Mouse (Mus musculus) mature B cell (primary cell): ENCODE measurements around the gene Tas2r137.

Experiments
- in situ Hi-C: fragments of 300-500 bp; cut with MboI; formaldehyde crosslinking; loops from 2 replicates; pipeline ENCODE4 v1.14.3; 2019

The Tas2r137 gene

DNA sequence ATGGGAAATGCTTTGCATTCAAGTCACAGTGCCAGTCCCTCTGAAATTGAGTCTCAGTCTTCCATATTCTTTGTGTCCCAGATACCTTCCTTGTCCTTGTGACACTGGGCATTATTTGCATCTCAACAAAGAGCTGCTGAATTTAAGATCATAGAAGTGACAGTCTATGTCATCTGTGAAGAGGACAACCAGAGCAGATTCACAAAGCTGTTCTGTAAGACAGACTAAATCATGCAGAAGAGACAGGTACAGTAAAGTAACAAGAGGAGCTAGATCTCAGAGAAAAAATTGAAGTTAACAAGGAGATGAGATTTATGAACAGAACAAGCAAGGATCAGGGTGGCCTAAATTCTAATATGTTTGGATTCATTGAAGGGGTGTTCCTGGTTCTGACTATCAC, at the start of gene Tas2r137:
Gene Tas2r137 (plus strand): TSS at position 301 of the 400 bp plus-strand sequence.
- in situ Hi-C loops = loop anchor here (25.0 kb wide), 1 partner anchor 196 kb away; no protein-coding TSS in a partner anchor

DNA sequence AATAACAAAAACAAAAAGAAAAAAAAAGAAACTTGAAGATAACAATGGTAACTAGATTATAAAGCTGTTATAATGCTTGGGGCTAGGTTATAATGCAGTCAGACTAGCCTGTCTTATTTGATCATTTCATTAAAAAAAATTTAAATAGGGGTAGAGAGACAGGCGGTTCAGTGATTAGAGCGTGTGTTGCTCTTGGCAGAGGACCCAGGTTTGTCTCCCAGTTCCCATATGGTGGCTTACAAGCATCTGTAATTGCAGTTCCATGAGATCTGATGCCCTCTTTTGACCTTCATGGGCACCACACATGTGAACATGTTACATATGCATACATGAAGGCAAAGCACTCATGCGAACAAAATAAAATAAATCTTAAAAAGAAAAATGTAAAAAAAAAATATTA, 49.8 kb upstream of the Tas2r137 start:
- in situ Hi-C loops = no loop called here

DNA sequence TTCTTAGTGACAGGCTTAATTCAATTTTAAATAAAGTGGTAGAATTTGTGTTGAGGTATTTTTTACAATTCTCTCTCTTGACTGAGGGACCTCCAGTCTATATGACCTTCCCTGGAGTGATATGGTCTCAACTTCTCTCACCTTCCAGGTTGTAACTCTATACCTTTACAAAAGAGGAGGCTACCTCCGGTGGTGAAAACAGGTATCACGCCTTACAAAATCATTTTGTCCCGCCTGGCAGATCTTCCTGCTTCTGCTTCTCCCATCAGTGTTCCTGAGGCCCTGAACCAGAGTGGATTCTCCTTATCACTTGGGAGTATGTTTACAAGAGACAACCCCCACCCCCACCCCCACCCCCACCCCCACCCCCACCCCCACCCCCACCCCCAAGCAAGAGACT, 49.3 kb upstream of the Tas2r137 start:
- in situ Hi-C loops = no loop called here

DNA sequence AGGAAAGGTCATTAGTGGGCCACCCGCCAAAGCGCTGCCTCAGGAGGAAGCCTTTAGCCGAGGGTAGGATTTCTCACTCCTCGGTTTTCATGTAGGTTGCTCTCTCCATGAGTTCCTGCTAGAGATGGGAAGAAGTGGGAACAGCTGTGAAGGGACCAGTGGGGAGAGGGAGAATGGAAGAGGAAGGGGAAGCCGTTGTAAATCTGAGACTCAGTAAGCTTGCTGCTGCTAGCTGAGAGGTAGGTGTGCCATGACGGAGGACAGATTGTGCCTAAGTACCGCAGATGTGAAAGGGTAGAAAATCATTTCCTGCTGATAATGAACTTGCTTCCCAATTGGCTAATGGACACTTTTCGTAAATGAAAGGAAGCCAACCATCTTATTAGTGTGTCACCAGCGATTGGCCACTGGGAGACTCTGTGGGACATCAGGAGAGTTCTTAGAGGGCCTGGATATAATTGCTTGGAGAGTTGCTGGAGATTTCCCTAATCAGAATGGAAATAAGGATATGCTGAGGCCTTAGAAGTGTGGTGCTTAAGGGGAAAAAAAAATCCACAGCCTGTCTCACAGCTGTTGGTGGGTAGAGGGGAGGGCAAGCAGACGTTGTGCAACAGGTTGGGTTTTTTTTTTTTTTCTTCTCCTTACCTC, 47.6 kb upstream of the Tas2r137 start:
- in situ Hi-C loops = no loop called here

DNA sequence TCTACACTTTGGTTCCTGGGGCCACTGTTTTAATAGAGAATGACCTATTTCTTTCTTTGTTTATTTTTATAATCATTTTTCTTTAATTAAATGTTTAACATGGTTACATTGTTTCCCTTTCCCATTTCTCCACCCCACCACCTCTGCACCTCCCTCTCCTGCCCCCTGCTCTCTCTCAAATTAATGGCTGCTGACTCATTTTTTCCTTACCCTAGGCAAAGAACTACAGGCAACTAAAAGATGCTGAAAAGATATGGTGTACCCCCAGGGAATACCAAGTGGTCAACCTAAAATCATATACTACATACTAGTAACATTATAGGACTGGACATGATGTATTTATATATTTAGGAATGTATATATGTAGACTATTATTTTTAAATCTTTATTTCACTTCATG, 42.4 kb upstream of the Tas2r137 start:
- in situ Hi-C loops = no loop called here

DNA sequence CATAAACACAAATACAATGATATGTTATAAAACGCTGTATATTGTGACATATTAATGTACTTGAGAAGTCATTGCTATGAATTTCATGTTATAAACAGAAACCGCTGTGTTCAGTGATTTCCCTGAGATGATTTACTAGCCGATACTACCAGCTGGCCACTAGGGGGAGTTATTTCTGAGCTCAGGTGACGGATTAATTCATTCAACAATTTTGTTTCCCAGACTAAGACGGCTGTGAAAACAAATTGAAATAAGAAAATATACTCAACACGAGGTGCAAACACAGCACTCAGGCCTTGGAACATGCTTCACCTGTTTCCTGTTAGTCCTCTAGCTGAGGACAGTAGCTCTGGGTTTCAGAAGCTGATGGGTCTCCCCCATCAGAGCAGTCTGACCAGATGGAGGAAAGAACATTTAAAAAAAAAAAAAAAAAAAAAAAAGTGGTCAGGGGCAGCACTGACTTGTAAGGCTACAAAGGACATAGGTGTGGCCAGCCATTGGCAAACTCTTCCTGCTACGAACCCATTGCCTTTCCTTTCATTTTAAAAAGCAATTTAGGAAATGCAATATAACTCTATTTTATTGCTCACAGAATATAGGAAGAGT, 36.5 kb upstream of the Tas2r137 start:
- in situ Hi-C loops = no loop called here

DNA sequence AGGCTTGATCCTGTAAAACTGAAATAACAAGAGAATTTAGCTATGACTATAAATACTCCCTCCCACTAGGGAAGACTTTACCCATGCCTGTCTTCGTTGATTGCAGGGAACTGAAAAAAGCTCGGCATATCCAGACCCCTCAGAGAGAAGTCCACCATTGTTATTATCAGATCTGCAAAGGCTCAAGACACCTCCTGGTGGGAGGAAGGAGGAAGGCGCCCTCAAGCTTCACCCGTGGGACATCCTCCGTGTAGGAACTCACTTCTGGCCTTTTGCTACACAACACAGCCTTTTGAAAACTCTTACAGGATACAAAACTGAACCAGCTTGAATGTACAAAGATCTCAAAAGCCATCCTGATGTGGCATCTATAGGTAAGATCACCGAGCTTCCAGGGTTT, 25.3 kb upstream of the Tas2r137 start:
- in situ Hi-C loops = no loop called here

DNA sequence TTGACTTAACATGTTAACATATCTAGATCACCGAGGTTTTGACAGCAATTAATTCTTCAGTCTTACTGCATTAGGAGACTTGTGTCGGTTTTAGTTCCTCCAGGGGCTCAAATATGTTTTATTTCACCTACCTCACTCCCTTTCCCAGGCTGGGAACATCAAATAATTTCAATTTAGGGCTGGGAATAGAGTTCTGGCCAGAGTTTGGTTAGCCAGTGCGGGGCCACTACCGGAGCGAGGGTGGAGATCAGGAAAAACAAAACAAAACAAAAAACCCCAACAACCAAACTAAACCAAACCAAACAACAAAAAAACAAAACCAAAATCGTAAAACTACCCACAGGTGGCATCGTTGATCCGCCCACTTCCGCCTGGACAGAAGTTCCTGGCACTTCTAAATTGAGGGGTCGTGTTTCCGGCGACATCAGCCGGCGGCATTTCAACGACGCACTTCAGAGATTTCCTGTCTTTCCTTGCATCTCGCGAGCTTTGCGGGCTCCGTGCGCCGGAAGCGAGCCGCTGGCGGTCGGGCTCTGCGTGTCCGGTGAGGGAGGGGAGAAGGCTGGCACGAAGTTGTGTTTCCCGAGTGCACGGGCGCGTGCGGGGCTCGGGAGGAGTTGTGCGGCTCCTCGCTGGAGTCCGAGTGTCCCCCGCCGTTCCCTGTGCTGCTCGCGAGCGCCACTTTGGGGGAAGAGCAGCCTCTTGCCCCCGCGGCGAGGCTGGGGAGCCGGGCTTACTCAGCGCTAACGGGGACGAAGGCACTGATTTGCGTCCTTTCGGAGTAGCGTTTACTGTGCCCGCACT, 19.9 kb upstream of the Tas2r137 start, which contains the start of gene Ssbp1:
Gene Ssbp1 (plus strand): TSS at position 437 of the 804 bp plus-strand sequence.
- in situ Hi-C loops = no loop called here

DNA sequence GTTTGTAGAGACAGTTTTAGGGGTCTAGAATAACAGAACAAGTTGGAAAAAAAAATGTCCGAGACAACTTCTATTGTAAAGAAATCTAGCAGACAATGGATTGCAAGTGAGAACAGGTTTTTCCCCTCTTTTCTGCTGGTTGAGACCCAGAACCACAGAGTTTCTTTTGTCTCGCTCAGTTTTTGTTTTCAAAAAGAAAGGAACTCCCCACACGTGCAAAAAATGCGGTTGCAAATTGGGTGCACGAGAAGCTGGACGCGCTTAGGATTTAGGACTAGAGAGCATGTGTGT, 19.4 kb upstream of the Tas2r137 start:
- in situ Hi-C loops = no loop called here

DNA sequence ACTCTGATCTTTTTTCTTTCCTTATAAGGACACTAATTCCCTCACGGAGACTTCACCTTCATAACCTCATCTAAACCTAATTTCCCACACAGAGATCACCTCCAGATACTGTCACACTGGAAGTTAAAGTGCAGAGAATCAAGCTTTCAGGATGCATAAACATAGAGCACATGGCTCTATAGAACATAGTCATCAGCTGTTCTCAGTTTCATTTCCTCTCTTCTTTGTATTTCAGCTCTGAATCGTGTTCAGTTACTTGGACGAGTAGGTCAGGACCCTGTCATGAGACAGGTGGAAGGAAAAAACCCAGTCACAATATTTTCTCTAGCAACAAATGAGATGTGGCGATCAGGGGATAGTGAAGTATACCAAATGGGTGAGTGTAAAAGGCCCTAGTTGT, 14.9 kb upstream of the Tas2r137 start:
- in situ Hi-C loops = loop anchor here (25.0 kb wide), 1 partner anchor 211 kb away; no protein-coding TSS in a partner anchor

DNA sequence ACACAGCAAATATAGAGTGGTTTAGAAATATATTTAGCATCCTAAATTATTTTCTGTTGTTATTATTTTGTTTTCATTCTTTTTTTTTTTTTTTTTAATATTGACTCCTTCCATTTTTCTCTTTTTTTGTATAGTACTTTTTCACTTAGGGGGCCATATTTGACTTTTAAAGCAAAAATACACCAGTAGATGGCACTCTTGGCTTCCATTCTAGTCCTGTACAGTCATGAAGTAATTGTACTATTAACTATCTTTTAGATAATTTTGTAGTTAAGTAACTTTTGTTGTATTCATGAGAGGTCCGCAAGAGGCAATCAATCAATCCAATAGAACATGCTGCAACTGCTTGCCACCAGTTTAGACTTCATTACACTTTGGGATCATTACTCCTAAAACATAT, 11.3 kb upstream of the Tas2r137 start:
- in situ Hi-C loops = loop anchor here (25.0 kb wide), 1 partner anchor 208 kb away; no protein-coding TSS in a partner anchor

DNA sequence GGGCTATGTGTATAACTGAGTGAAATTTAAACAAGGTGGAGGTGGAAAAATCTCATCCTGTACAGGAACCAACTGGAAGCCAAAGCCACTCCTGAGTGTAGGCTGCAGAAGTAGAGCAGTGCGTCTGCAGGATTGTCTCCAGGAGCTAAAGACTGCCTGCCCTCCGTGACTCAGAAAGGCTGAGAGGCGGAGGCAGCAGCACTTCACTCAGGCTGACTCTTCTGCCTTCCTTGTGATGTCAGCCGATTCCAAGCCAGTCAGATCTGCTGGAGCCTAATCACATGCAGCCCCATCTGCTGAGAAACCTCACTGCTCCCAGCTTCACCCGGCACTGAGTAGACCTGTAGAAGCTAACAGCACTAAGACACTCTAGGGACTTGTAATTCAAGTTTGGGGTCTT, 8.7 kb upstream of the Tas2r137 start:
- in situ Hi-C loops = loop anchor here (25.0 kb wide), 1 partner anchor 205 kb away; no protein-coding TSS in a partner anchor

DNA sequence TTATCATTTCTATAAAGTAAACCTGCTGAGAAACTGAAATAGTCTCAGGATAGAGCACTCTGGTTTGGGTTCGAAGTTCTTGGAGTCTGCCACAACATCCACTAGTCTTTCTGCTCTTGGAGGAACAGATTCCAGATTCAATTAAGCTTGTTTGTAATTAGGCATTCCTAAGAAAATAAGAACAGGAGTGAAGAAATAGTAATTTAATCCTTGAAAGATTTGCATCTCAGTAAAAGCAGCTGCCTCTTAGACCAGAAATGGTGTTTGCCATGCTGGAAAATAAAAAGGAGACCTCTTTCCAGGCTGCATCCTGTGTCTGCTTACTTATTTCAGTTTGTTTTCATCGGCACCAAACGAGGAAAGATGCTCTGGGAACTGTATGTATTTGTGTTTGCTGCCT, 2.2 kb downstream of the Tas2r137 start, which contains the start of gene Tas2r108:
Gene Tas2r108 (plus strand): TSS at position 301 of the 400 bp plus-strand sequence.
- in situ Hi-C loops = loop anchor here (25.0 kb wide), 1 partner anchor 194 kb away; no protein-coding TSS in a partner anchor

DNA sequence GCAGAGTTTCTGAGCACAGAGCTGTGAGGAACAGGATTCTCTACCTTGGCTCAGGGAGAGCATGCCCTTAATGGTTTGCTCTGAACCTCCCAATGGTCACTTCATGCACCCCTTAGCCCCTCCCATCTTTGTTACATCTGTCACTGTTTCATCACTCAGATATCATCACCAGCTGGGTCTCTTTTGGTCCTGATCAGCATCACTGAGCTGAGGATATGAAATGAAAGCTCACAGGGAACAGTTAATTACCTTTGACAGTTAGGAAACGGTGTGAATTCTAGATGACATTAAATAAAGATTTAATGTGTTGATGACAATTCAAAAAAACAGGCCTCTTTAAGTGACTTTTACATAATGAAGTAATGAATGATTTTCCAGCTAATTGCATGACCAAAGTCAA, 28.4 kb downstream of the Tas2r137 start, which contains the start of gene Prss37:
Gene Prss37 (minus strand): TSS at position 101 of the 400 bp plus-strand sequence.
- in situ Hi-C loops = no loop called here
